Mouse (Mus musculus): ENCODE measurements around the gene Cntfr.
"Not testable (repeated sequence)": the region's sequence is repeated elsewhere in the genome, so short reads cannot be mapped to it uniquely, and the experiment has no call there.

Cntfr gene

GRCm38 (mm10) chr4:41710229-41710628 is 13.3 kb upstream of the Cntfr start:
- no peak for DNase-seq (ENCODE audit: low spot score)

- peak; percentile 75 for DNase-seq (ENCODE audit: low spot score)
Observed at GRCm38 (mm10) chr4:41708192-41708745, 11.4 kb upstream of the Cntfr start.

GRCm38 (mm10) chr4:41707011-41707535 is 10.2 kb upstream of the Cntfr start:
- DNase-seq (ENCODE audit: low spot score) = peak; percentile 74

- no peak for DNase-seq (ENCODE audit: low spot score)
Observed at GRCm38 (mm10) chr4:41705922-41706754, 9.2 kb upstream of the Cntfr start.

- no peak for DNase-seq (ENCODE audit: low spot score)
Observed at GRCm38 (mm10) chr4:41704651-41705050, 7.8 kb upstream of the Cntfr start.

- not testable (repeated sequence) for DNase-seq (ENCODE audit: low spot score)
Observed at GRCm38 (mm10) chr4:41702226-41702625, 5.3 kb upstream of the Cntfr start.

GRCm38 (mm10) chr4:41700224-41700623 is 3.3 kb upstream of the Cntfr start:
- DNase-seq (ENCODE audit: low spot score) = not testable (repeated sequence)

GRCm38 (mm10) chr4:41699783-41700182 is 2.9 kb upstream of the Cntfr start, which contains the start of gene Il11ra1:
TSS of gene Il11ra1 (plus strand) at chr4:41699989.
- DNase-seq (ENCODE audit: low spot score) = not testable (repeated sequence)

GRCm38 (mm10) chr4:41698421-41699016 is 1.6 kb upstream of the Cntfr start:
- not testable (repeated sequence) for DNase-seq (ENCODE audit: low spot score)

GRCm38 (mm10) chr4:41696452-41696851 is 437 bp downstream of the Cntfr start:
- DNase-seq (ENCODE audit: low spot score) = not testable (repeated sequence)

- DNase-seq (ENCODE audit: low spot score) = not testable (repeated sequence)
Observed at GRCm38 (mm10) chr4:41695800-41696199, 1.1 kb downstream of the Cntfr start.

GRCm38 (mm10) chr4:41693511-41693910 is 3.4 kb downstream of the Cntfr start:
- DNase-seq (ENCODE audit: low spot score) = not testable (repeated sequence)

GRCm38 (mm10) chr4:41690014-41690413 is 6.9 kb downstream of the Cntfr start:
- DNase-seq (ENCODE audit: low spot score) = not testable (repeated sequence)

- DNase-seq (ENCODE audit: low spot score) = not testable (repeated sequence)
Observed at GRCm38 (mm10) chr4:41688562-41688961, 8.3 kb downstream of the Cntfr start.

GRCm38 (mm10) chr4:41685882-41686492 is 10.9 kb downstream of the Cntfr start:
- not testable (repeated sequence) for DNase-seq (ENCODE audit: low spot score)

GRCm38 (mm10) chr4:41684931-41685453 is 11.9 kb downstream of the Cntfr start:
- DNase-seq (ENCODE audit: low spot score) = not testable (repeated sequence)

GRCm38 (mm10) chr4:41684131-41684930 is 12.6 kb downstream of the Cntfr start:
- not testable (repeated sequence) for DNase-seq (ENCODE audit: low spot score)

- DNase-seq (ENCODE audit: low spot score) = not testable (repeated sequence)
Observed at GRCm38 (mm10) chr4:41683303-41683702, 13.6 kb downstream of the Cntfr start.

- no peak for DNase-seq (ENCODE audit: low spot score)
Observed at GRCm38 (mm10) chr4:41682789-41683188, 14.1 kb downstream of the Cntfr start.

GRCm38 (mm10) chr4:41681947-41682346 is 14.9 kb downstream of the Cntfr start:
- no peak for DNase-seq (ENCODE audit: low spot score)

GRCm38 (mm10) chr4:41681176-41681575 is 15.7 kb downstream of the Cntfr start:
- DNase-seq (ENCODE audit: low spot score) = no peak
